8 mouse cellular contexts compared by ENCODE assay signal in genomic region chr9:69502504-69502903, GRCm38 (mm10). TPM values are rescaled to one million over a fixed set of nuclear protein-coding genes. Genes with fewer than 3 reads are reported as not detected.
DNase-seq lines count a peak whose midpoint lies in the region; ATAC-seq and TF ChIP-seq lines count a peak whose summit lies in the region.
"Had no signal": no experiment of that assay in that cellular context is flagged by ENCODE, and none has a peak within 500 bp of the region (broad histone marks: within the 10 kb centered on the region; RNA-seq: fewer than 3 reads in every experiment).

No protein-coding gene starts in this region.

- TF ChIP-seq EP300 in CH12.LX (IDR thresholded peaks at IDR 0.05; ENCODE audit: low read length): no peak

- in situ Hi-C loops in CH12.LX (cut with MboI; ENCODE audit: low pct_ligation_motif_present, low pct_unique_long_range_greater_than_20kb, low sequenced_read_pairs): loop anchor here (10.0 kb wide), 1 partner anchor 432 kb away; no protein-coding TSS in a partner anchor

- H3K4me1 ChIP-seq in CH12.LX (ENCODE audit: control insufficient read depth in 1 of 2, insufficient read depth in 2 of 2): peaks cover 3 to 12% of the 10 kb centered on the region in 2 experiments; a peak in 3 of 4 replicates

- peak; percentile 65 to 68 for DNase-seq in B cell, adult 2 months
- peak; percentile 50 for DNase-seq in CH12.LX (ENCODE audit: extremely low read depth)
- DNase-seq in brain, embryonic 14.5 days (ENCODE audit: low read depth): peak; percentile 83
- peak; percentile 28 to 71 for DNase-seq in layer of hippocampus, adult 8-10 months (ENCODE audit: low spot score in 2 of 2)
- peak; percentile 77 for DNase-seq in lung, postnatal 14 days
- peak; percentile 30 to 65 for DNase-seq in spleen, postnatal 10 days (ENCODE audit: low spot score in 2 of 2)

- no peaks in the 10 kb centered on the region for H3K9me3 ChIP-seq in CH12.LX (replicated peaks; ENCODE audit: low read length)
- H3K9me3 ChIP-seq: limb, embryonic 13.5 days had no signal

- H3K36me3 ChIP-seq in CH12.LX (replicated peaks in 1 of 2; ENCODE audit: control insufficient read depth in 1 of 2, insufficient read depth in 1 of 2, low read length in 1 of 2): no peaks in the 10 kb centered on the region
- H3K36me3 ChIP-seq: limb, embryonic 13.5 days had no signal

- H3K9ac ChIP-seq in CH12.LX (ENCODE audit: insufficient read depth, low read depth): no peak overlapping the region
- H3K9ac ChIP-seq: limb, embryonic 13.5 days had no signal

- TF ChIP-seq RAD21 in CH12.LX (IDR thresholded peaks at IDR 0.05; ENCODE audit: low read depth, low read length): peak; percentile 50

- peak; percentile 82 for ATAC-seq in frontal cortex, adult (ENCODE audit: low TSS enrichment)

- no peaks in the 10 kb centered on the region for H3K27me3 ChIP-seq in CH12.LX (replicated peaks)

- no peak for TF ChIP-seq POLR2A in CH12.LX (IDR thresholded peaks at IDR 0.05; ENCODE audit: low read depth, low read length)
- TF ChIP-seq POLR2A in brain, embryonic 14.5 days (IDR thresholded peaks at IDR 0.05; ENCODE audit: borderline replicate concordance, extremely low read depth, insufficient read depth, insufficient read length, poor library complexity, severe bottlenecking): no peak

- no peak overlapping the region for H3K4me2 ChIP-seq in CH12.LX (ENCODE audit: insufficient read depth, low read depth, poor library complexity, severe bottlenecking)
- H3K4me2 ChIP-seq: limb, embryonic 13.5 days had no signal

- no peak overlapping the region for H3K4me3 ChIP-seq in CH12.LX (replicated peaks in 1 of 3; ENCODE audit: low read depth in 2 of 3, low read length in 2 of 3, poor library complexity in 1 of 3)
- H3K4me3 ChIP-seq: limb, embryonic 13.5 days had no signal

- TF ChIP-seq CTCF in CH12.LX (conservative IDR thresholded peaks at IDR 0.05 in 1 of 2, IDR thresholded peaks at IDR 0.05 in 1 of 2; ENCODE audit: low read depth in 2 of 2, low read length in 2 of 2): peak; percentile 79 to 94
- TF ChIP-seq CTCF in brain, embryonic 14.5 days (IDR thresholded peaks at IDR 0.05; ENCODE audit: borderline replicate concordance, extremely low read depth, insufficient read depth, insufficient read length): peak; percentile 92

- dilution Hi-C loops in CH12.LX (cut with MboI; ENCODE audit: extremely low pct_ligation_motif_present, extremely low pct_unique_long_range_greater_than_20kb, low sequenced_read_pairs): no loop called here

- H3K79me2 ChIP-seq in CH12.LX (replicated peaks; ENCODE audit: control insufficient read depth, extremely low read depth, insufficient read depth, poor library complexity, severe bottlenecking): no peaks in the 10 kb centered on the region

- H3K27ac ChIP-seq in CH12.LX (ENCODE audit: insufficient read depth, low read depth): no peak overlapping the region
- H3K27ac ChIP-seq: limb, embryonic 13.5 days had no signal

TF ChIP-seq in CH12.LX, 34 proteins besides CTCF, POLR2A, EP300 and RAD21:
- TF ChIP-seq SMC3 (IDR thresholded peaks at IDR 0.05; ENCODE audit: low read depth, low read length) (peak; percentile 63), MYC (IDR thresholded peaks at IDR 0.05; ENCODE audit: low read depth, low read length) (no peak), NELFE (IDR thresholded peaks at IDR 0.05; ENCODE audit: low read depth, low read length) (0 out of 2 replicates have a peak, but pooled peaks have one; percentile 14)

RNA-seq across cellular contexts. Expression of gene Anxa2, which starts 49.1 kb away (rescaled TPM):
- total RNA-seq in CH12.LX (2012; rRNA removed) (0.08 and 0.13 TPM in 2 replicates), CH12.LX (2014; rRNA removed) (0.26 TPM in 1 of 2 replicates, not detected in the other)
- polyA plus RNA-seq in CH12.LX (2012; ENCODE audit: insufficient read length, low read depth): 0.16 TPM in 1 of 2 replicates, not detected in the other
- 93.5 and 132 TPM in 2 replicates for polyA plus RNA-seq in brain, embryonic 14.5 days (2012; rRNA removed)
- 10 to 100 TPM; 12.0 to 19.0 (median 15.6) TPM for total RNA-seq in layer of hippocampus, adult 8-10 months (2022)

Comparison
In these comparisons a context has a peak if more than half of its experiments do, and no peak if none do; other contexts are left out.
1. RNA of gene Anxa2, which starts 49.1 kb away (total RNA-seq): 12.0 to 19.0 TPM in layer of hippocampus, adult 8-10 months; 0.08 to 0.26 TPM in CH12.LX; every median in the first group is over 10 times any median in the second.
2. Peak in every context shown above with its lines, with median percentiles within 50 percentile points of each other: DNase-seq.